Mouse (Mus musculus): ENCODE data around the gene Rcn3. TPM values are rescaled to one million over a fixed set of nuclear protein-coding genes. Genes with fewer than 3 reads are reported as not detected.

The Rcn3 gene
- polyA plus RNA-seq, 1 experiment from 2014 or later: 35.6 TPM

- peak within 1 kb of the TSS; percentile 87 for H3K9ac ChIP-seq
- peaks cover 25% of the 10 kb centered on the region for H3K36me3 ChIP-seq
- peaks cover 39% of the 10 kb centered on the region for H3K4me1 ChIP-seq (replicated peaks)
- ATAC-seq (ENCODE audit: low read depth) (peak; percentile 6), DNase-seq (no peak)
- WGBS (ENCODE audit: insufficient replicate concordance): 0% methylated on average over 8 of the region's 18 CpGs
- peak within 1 kb of the TSS; percentile 99 for H3K4me2 ChIP-seq
- peak within 1 kb of the TSS; percentile 95 for H3K27ac ChIP-seq
- H3K4me3 ChIP-seq (replicated peaks): peak within 1 kb of the TSS; percentile 77
- no peaks in the 10 kb centered on the region for H3K27me3 ChIP-seq
- no peaks in the 10 kb centered on the region for H3K9me3 ChIP-seq (replicated peaks)
Measured at GRCm38 (mm10) chr7:45052862-45053116, 39.2 kb downstream of the Rcn3 start, which contains the start of gene Prr12. Prr12 (minus strand) TSS chr7:45052881.

GRCm38 (mm10) chr7:45052181-45052861 lies 39.7 kb downstream of the Rcn3 start:
- H3K36me3 ChIP-seq: peaks cover 30% of the 10 kb centered on the region
- H3K27me3 ChIP-seq: no peaks in the 10 kb centered on the region
- no peaks in the 10 kb centered on the region for H3K9me3 ChIP-seq (replicated peaks)
- WGBS (ENCODE audit: insufficient replicate concordance): under 1% methylated on average over 38 of the region's 38 CpGs
- DNase-seq (no peak), ATAC-seq (ENCODE audit: low read depth) (no peak)
- peak overlapping the region; percentile 99 for H3K4me2 ChIP-seq
- H3K27ac ChIP-seq: peak overlapping the region; percentile 95
- H3K4me3 ChIP-seq (replicated peaks): peak overlapping the region; percentile 77
- H3K4me1 ChIP-seq (replicated peaks): peaks cover 39% of the 10 kb centered on the region
- peak overlapping the region; percentile 87 for H3K9ac ChIP-seq

- 11% methylated on average over 13 of the region's 13 CpGs for WGBS (ENCODE audit: insufficient replicate concordance)
- Histone ChIP-seq H3K9ac (peak overlapping the region; percentile 87), H3K4me2 (peak overlapping the region; percentile 99), H3K27me3 (no peaks in the 10 kb centered on the region), H3K4me1 (replicated peaks) (peaks cover 39% of the 10 kb centered on the region), H3K9me3 (replicated peaks) (no peaks in the 10 kb centered on the region), H3K27ac (peak overlapping the region; percentile 95), H3K36me3 (peaks cover 37% of the 10 kb centered on the region), H3K4me3 (replicated peaks) (peak overlapping the region; percentile 77)
- no peak for DNase-seq
- no peak for ATAC-seq (ENCODE audit: low read depth)
Measured at GRCm38 (mm10) chr7:45051601-45051974, 40.4 kb downstream of the Rcn3 start.

GRCm38 (mm10) chr7:45050945-45051600 lies 40.9 kb downstream of the Rcn3 start:
- peak overlapping the region; percentile 87 for H3K9ac ChIP-seq
- H3K27ac ChIP-seq: 0 out of 2 replicates have a peak overlapping the region, but pooled peaks have one; percentile 95
- ATAC-seq (ENCODE audit: low read depth) (peak; percentile 5; the same call in 1 of the 2 replicates), DNase-seq (peak; percentile 63)
- peaks cover 43% of the 10 kb centered on the region for H3K36me3 ChIP-seq
- H3K9me3 ChIP-seq (replicated peaks): no peaks in the 10 kb centered on the region
- peaks cover 39% of the 10 kb centered on the region for H3K4me1 ChIP-seq (replicated peaks)
- peak overlapping the region; percentile 77 for H3K4me3 ChIP-seq (replicated peaks)
- H3K4me2 ChIP-seq: peak overlapping the region; percentile 99
- H3K27me3 ChIP-seq: no peaks in the 10 kb centered on the region
- 24% methylated on average over 16 of the region's 16 CpGs for WGBS (ENCODE audit: insufficient replicate concordance)

- H3K9ac ChIP-seq: no peak overlapping the region
- no peaks in the 10 kb centered on the region for H3K27me3 ChIP-seq
- H3K9me3 ChIP-seq (replicated peaks): no peaks in the 10 kb centered on the region
- H3K4me1 ChIP-seq (replicated peaks): peaks cover 32% of the 10 kb centered on the region
- WGBS (ENCODE audit: insufficient replicate concordance): 89% methylated on average over 22 of the region's 23 CpGs
- ATAC-seq (ENCODE audit: low read depth): no peak
- DNase-seq: no peak
- no peak overlapping the region for H3K4me3 ChIP-seq (replicated peaks)
- peaks cover 61% of the 10 kb centered on the region for H3K36me3 ChIP-seq
- no peak overlapping the region for H3K4me2 ChIP-seq
- no peak overlapping the region for H3K27ac ChIP-seq
Measured at GRCm38 (mm10) chr7:45048923-45049657, 42.9 kb downstream of the Rcn3 start.

GRCm38 (mm10) chr7:45048001-45048890 lies 43.8 kb downstream of the Rcn3 start:
- peaks cover 69% of the 10 kb centered on the region for H3K36me3 ChIP-seq
- H3K27ac ChIP-seq: no peak overlapping the region
- WGBS (ENCODE audit: insufficient replicate concordance): 89% methylated on average over 37 of the region's 38 CpGs
- ATAC-seq (ENCODE audit: low read depth) (no peak), DNase-seq (no peak)
- no peak overlapping the region for H3K4me2 ChIP-seq
- H3K9me3 ChIP-seq (replicated peaks): no peaks in the 10 kb centered on the region
- H3K27me3 ChIP-seq: no peaks in the 10 kb centered on the region
- H3K4me1 ChIP-seq (replicated peaks): peaks cover 24% of the 10 kb centered on the region
- H3K9ac ChIP-seq: no peak overlapping the region
- no peak overlapping the region for H3K4me3 ChIP-seq (replicated peaks)

GRCm38 (mm10) chr7:45047491-45047890 lies 44.5 kb downstream of the Rcn3 start:
- WGBS (ENCODE audit: insufficient replicate concordance): 88% methylated on average over 14 of the region's 14 CpGs
- Histone ChIP-seq H3K4me1 (replicated peaks) (peaks cover 20% of the 10 kb centered on the region), H3K9ac (no peak overlapping the region), H3K4me2 (no peak overlapping the region), H3K36me3 (peaks cover 77% of the 10 kb centered on the region), H3K27ac (no peak overlapping the region), H3K27me3 (no peaks in the 10 kb centered on the region), H3K9me3 (replicated peaks) (no peaks in the 10 kb centered on the region), H3K4me3 (replicated peaks) (no peak overlapping the region)
- DNase-seq (no peak), ATAC-seq (ENCODE audit: low read depth) (no peak)

- H3K9me3 ChIP-seq (replicated peaks): no peaks in the 10 kb centered on the region
- H3K9ac ChIP-seq: no peak overlapping the region
- H3K4me3 ChIP-seq (replicated peaks): no peak overlapping the region
- peaks cover 14% of the 10 kb centered on the region for H3K4me1 ChIP-seq (replicated peaks)
- WGBS (ENCODE audit: insufficient replicate concordance): 91% methylated on average over 26 of the region's 26 CpGs
- H3K36me3 ChIP-seq: peaks cover 83% of the 10 kb centered on the region
- no peak overlapping the region for H3K27ac ChIP-seq
- no peak overlapping the region for H3K4me2 ChIP-seq
- ATAC-seq (ENCODE audit: low read depth) (no peak), DNase-seq (no peak)
- no peaks in the 10 kb centered on the region for H3K27me3 ChIP-seq
Measured at GRCm38 (mm10) chr7:45046853-45047350, 45.1 kb downstream of the Rcn3 start.

GRCm38 (mm10) chr7:45045741-45046140 lies 46.3 kb downstream of the Rcn3 start:
- Histone ChIP-seq H3K4me3 (replicated peaks) (no peak overlapping the region), H3K4me2 (no peak overlapping the region), H3K36me3 (peaks cover 93% of the 10 kb centered on the region), H3K27me3 (no peaks in the 10 kb centered on the region), H3K9me3 (replicated peaks) (no peaks in the 10 kb centered on the region), H3K27ac (no peak overlapping the region), H3K4me1 (replicated peaks) (peaks cover 3% of the 10 kb centered on the region), H3K9ac (no peak overlapping the region)
- DNase-seq (no peak), ATAC-seq (ENCODE audit: low read depth) (no peak)
- 93% methylated on average over 22 of the region's 22 CpGs for WGBS (ENCODE audit: insufficient replicate concordance)

GRCm38 (mm10) chr7:45043307-45043706 lies 48.7 kb downstream of the Rcn3 start:
- H3K4me1 ChIP-seq (replicated peaks): no peaks in the 10 kb centered on the region

More at GRCm38 (mm10) chr7:45043307-45043706, 48.7 kb downstream of the Rcn3 start:
- ATAC-seq (ENCODE audit: low read depth) (no peak), DNase-seq (no peak)
- peaks cover 96% of the 10 kb centered on the region for H3K36me3 ChIP-seq
- H3K9ac ChIP-seq: no peak overlapping the region
- H3K27me3 ChIP-seq: no peaks in the 10 kb centered on the region
- H3K27ac ChIP-seq: no peak overlapping the region
- 92% methylated on average over 14 of the region's 14 CpGs for WGBS (ENCODE audit: insufficient replicate concordance)
- no peak overlapping the region for H3K4me2 ChIP-seq
- no peaks in the 10 kb centered on the region for H3K9me3 ChIP-seq (replicated peaks)
- no peak overlapping the region for H3K4me3 ChIP-seq (replicated peaks)
